Mouse (Mus musculus) cerebellum, adult 2 months (tissue): ENCODE data around the gene Nsmf.

Experiments used
- CTCF ChIP-seq: fragments of 200-500 bp; IDR thresholded peaks from 2 replicates; pipeline ENCODE4 v1.5.1; 2011; ENCODE audit warnings: low read depth, mild to moderate bottlenecking, control low read depth, low read length, moderate library complexity, borderline replicate concordance; ENCODE audit not compliant: insufficient read depth
- POLR2A ChIP-seq: fragments of 200-500 bp; IDR thresholded peaks from 2 replicates; pipeline ENCODE4 v1.6.1; 2011; ENCODE audit warnings: low read length, control low read depth, borderline replicate concordance; ENCODE audit not compliant: insufficient read depth

- no peak for TF ChIP-seq CTCF
- no peak for TF ChIP-seq POLR2A
Observed at GRCm38 (mm10) chr2:25053101-25053500, 1.1 kb upstream of the Nsmf start.
